Mouse (Mus musculus): ENCODE results near the gene Pam. TPM values are rescaled to one million over a fixed set of nuclear protein-coding genes. Genes with fewer than 3 reads are reported as not detected.

Pam gene
- polyA plus RNA-seq, 1 experiment from 2014 or later = 11.3 TPM

DNA sequence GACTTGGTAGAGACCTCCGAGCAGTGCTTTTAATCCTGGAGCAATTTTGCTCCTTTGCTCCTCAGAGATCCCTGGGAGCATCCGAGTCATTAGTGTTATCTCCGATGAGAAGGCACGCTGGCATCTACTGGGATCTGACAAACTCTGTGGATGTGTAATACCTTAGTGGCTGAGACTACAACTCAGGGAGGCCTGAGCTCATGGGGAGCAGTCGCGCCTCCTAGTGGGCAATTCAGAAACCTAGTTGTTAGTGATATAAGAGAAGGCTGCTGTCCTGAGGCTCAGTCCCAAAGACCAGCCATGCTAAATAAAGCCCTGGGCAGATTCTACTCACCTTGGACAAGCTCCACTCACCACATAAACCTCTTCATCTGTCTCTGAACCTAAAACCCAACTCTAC lies 23.4 kb downstream of the Pam start:
- H3K9me3 ChIP-seq = no peaks in the 10 kb centered on the region
- H3K27ac ChIP-seq (replicated peaks) = no peak overlapping the region
- H3K27me3 ChIP-seq (replicated peaks; ENCODE audit: low read depth, poor library complexity, severe bottlenecking) = no peaks in the 10 kb centered on the region
- DNase-seq (ENCODE audit: low spot score) = peak; percentile 36
- H3K4me3 ChIP-seq = no peak overlapping the region
- H3K4me1 ChIP-seq = peaks cover 8% of the 10 kb centered on the region; the same call in 1 of the 2 replicates
- H3K36me3 ChIP-seq (replicated peaks) = no peaks in the 10 kb centered on the region
- 52% methylated on average over 6 of the region's 6 CpGs for WGBS

DNA sequence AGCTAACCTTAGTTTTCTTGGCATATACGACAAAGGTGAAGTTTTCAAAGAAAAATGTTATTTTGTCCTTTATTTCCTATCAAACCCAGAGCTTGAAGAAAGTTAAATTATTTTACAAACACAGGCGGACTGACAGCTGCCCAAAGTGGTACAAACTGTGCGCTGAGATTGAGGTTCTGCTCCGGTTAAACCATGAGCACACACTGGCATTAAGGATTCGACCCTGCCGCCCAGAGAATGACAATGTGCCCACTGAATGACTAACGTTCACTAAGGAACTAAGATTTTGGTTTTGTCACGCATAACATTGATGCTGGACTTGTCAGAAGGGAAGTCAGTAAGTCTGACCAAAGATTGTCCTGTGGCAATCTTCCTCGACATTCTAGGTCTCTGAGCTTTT lies 24.0 kb downstream of the Pam start:
- Histone ChIP-seq H3K9me3 (no peaks in the 10 kb centered on the region), H3K4me1 (peaks cover 8% of the 10 kb centered on the region; the same call in 1 of the 2 replicates), H3K36me3 (replicated peaks) (no peaks in the 10 kb centered on the region), H3K27me3 (replicated peaks; ENCODE audit: low read depth, poor library complexity, severe bottlenecking) (no peaks in the 10 kb centered on the region), H3K4me3 (no peak overlapping the region), H3K27ac (replicated peaks) (no peak overlapping the region)
- no peak for DNase-seq (ENCODE audit: low spot score)
- WGBS = 91% methylated on average over 9 of the region's 9 CpGs

- H3K36me3 ChIP-seq (replicated peaks) = no peaks in the 10 kb centered on the region
- no peak overlapping the region for H3K27ac ChIP-seq (replicated peaks)
- no peak for DNase-seq (ENCODE audit: low spot score)
- H3K9me3 ChIP-seq = no peaks in the 10 kb centered on the region
- WGBS = 77% methylated on average over 5 of the region's 5 CpGs
- peaks cover 8% of the 10 kb centered on the region; the same call in 1 of the 2 replicates for H3K4me1 ChIP-seq
- H3K27me3 ChIP-seq (replicated peaks; ENCODE audit: low read depth, poor library complexity, severe bottlenecking) = no peaks in the 10 kb centered on the region
- no peak overlapping the region for H3K4me3 ChIP-seq
Measured at GRCm38 (mm10) chr1:98070743-98071325, 24.6 kb downstream of the Pam start.

DNA sequence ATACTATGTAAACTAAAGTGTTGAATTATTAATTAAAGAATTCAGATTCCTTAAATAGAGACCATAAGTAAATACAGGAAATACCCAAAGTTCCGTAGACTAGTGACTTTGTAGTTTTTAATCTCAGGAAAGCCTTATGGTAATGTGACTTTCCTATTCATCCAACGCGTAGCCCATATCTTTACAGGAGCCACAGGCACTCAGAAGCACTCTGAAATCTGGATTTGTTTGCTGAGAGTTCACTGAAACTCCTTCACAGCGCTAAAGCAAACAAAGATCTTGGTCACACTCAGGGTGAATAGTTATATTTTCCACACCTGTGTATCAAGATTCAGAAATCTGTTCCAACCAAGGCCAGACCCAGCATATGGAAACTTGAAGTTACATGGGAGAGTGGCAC lies 27.3 kb downstream of the Pam start:
- Histone ChIP-seq H3K4me3 (no peak overlapping the region), H3K27ac (replicated peaks) (no peak overlapping the region), H3K36me3 (replicated peaks) (no peaks in the 10 kb centered on the region), H3K4me1 (peaks cover 5% of the 10 kb centered on the region; the same call in 1 of the 2 replicates), H3K27me3 (replicated peaks; ENCODE audit: low read depth, poor library complexity, severe bottlenecking) (no peaks in the 10 kb centered on the region), H3K9me3 (no peaks in the 10 kb centered on the region)
- DNase-seq (ENCODE audit: low spot score) = no peak
- 92% methylated on average over 4 of the region's 4 CpGs for WGBS

DNA sequence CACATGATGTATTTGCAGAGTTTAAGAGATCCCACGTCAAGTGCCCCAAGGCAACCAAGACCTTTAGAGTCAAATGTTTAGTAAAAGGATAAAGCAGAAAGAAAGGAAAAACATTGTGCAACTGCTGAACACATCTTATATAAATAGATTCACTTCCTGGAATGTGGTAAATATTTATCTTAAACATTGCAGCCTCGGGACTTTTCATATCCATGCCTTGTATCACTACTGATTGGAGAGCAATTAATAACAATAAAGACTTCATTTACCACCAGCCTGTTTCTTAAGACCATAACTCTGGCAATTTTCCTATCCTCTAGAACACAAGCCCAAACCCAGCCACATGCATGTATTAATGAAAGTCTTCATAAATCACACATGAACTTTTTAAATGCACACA lies 33.4 kb downstream of the Pam start:
- Histone ChIP-seq H3K9me3 (no peaks in the 10 kb centered on the region), H3K4me3 (no peak overlapping the region), H3K27me3 (replicated peaks; ENCODE audit: low read depth, poor library complexity, severe bottlenecking) (no peaks in the 10 kb centered on the region), H3K36me3 (replicated peaks) (no peaks in the 10 kb centered on the region), H3K27ac (replicated peaks) (no peak overlapping the region), H3K4me1 (no peaks in the 10 kb centered on the region; the same call in 1 of the 2 replicates)
- 42% methylated on average over 2 of the region's 2 CpGs for WGBS
- DNase-seq (ENCODE audit: low spot score) = no peak

DNA sequence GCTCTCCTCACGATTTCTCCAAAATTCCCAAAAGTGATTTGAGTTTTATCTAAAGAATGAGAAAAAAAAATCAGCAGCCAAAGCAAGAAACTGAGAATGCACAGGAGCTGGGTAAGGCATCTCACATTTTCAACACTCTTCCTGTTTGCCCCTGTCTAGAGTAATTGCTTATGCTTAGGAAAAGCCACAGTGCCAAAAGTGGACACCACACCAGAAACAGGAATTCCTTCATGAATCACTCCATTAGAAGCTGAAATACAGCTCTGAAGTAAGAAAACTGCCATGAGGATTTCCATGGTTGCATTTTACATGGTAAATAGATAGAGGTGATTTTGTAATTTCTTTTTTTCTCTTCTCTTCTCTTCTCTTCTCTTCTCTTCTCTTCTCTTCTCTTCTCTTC lies 36.0 kb downstream of the Pam start:
- no peak for DNase-seq (ENCODE audit: low spot score)
- WGBS = 95% methylated on average over 1 of the region's 1 CpGs
- Histone ChIP-seq H3K4me1 (no peaks in the 10 kb centered on the region; the same call in 1 of the 2 replicates), H3K9me3 (no peaks in the 10 kb centered on the region), H3K27ac (replicated peaks) (no peak overlapping the region), H3K36me3 (replicated peaks) (no peaks in the 10 kb centered on the region), H3K4me3 (no peak overlapping the region), H3K27me3 (replicated peaks; ENCODE audit: low read depth, poor library complexity, severe bottlenecking) (no peaks in the 10 kb centered on the region)

DNA sequence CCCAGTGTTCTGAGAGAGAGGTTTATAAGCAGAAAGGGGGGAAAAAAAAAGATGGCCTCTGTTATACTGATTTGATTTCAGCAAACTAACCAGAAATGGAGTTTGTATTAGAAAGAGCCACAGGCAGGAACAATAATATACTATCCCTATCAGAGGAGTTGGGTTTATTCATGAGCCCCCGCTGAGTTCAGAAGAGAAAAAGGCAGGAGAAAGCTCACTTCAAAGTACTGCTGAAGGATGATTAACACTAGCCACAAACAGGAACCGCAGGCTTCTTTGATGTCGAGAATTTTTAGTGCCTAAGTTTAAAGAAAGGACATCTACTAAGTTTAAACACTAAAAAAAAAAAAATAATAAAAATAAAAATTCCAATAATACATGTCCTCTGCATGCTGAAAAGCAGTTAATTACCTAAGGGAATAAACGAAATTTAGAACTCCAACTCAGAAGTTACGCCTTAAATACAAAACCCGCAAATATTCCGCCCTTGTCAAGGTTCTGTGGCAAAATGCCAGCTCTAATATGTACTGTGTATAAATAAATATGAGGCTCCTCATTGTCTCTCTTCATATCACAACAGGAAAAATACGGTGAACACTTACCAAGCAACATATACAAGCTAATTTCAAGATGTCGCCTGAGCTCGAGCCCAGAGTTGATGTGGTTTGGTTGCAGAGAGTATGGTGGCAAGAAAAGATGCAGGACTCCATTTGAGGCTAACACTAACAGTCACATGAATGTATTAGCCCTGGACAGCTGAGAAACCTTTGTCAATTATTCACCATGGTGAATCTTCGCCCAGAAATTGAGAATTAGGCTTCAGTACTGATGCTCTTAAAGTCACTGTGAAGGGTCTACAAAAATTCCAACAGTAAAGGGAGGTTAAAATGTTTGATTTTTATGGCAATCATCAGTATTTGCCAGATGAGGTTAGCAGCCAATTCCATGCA lies 38.2 kb downstream of the Pam start:
- Histone ChIP-seq H3K9me3 (no peaks in the 10 kb centered on the region), H3K4me3 (no peak overlapping the region), H3K27ac (replicated peaks) (no peak overlapping the region), H3K27me3 (replicated peaks; ENCODE audit: low read depth, poor library complexity, severe bottlenecking) (no peaks in the 10 kb centered on the region), H3K36me3 (replicated peaks) (no peaks in the 10 kb centered on the region), H3K4me1 (peaks cover 4% of the 10 kb centered on the region; the same call in 1 of the 2 replicates)
- 74% methylated on average over 11 of the region's 11 CpGs for WGBS
- no peak for DNase-seq (ENCODE audit: low spot score)

- peaks cover 4% of the 10 kb centered on the region; the same call in 1 of the 2 replicates for H3K4me1 ChIP-seq
- no peak overlapping the region for H3K27ac ChIP-seq (replicated peaks)
- WGBS = 86% methylated on average over 6 of the region's 6 CpGs
- no peaks in the 10 kb centered on the region for H3K9me3 ChIP-seq
- H3K36me3 ChIP-seq (replicated peaks) = no peaks in the 10 kb centered on the region
- H3K4me3 ChIP-seq = no peak overlapping the region
- no peaks in the 10 kb centered on the region for H3K27me3 ChIP-seq (replicated peaks; ENCODE audit: low read depth, poor library complexity, severe bottlenecking)
- no peak for DNase-seq (ENCODE audit: low spot score)
Measured at GRCm38 (mm10) chr1:98056277-98056676, 39.2 kb downstream of the Pam start.

DNA sequence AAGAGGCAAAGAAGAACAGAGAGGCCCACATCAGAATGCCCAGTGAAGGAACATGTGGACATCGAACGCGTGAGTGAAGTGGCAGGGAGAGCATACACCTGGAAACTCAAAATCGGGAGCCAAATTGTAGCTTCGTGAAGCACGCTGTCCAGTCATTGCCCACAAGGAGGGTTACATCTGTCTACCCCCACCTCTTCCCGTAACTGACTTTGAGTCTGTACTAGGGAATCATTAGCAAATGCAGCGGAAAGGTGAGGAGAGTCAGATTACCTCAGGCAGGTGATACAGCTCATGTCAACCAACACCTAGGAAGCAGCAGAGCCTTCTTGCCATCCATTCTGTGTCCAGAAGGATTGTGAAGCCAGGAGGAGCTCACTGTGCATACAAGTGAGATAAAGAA lies 39.9 kb downstream of the Pam start:
- Histone ChIP-seq H3K27me3 (replicated peaks; ENCODE audit: low read depth, poor library complexity, severe bottlenecking) (no peaks in the 10 kb centered on the region), H3K36me3 (replicated peaks) (no peaks in the 10 kb centered on the region), H3K4me1 (peaks cover 6% of the 10 kb centered on the region; the same call in 1 of the 2 replicates), H3K4me3 (no peak overlapping the region), H3K27ac (replicated peaks) (no peak overlapping the region), H3K9me3 (no peaks in the 10 kb centered on the region)
- no peak for DNase-seq (ENCODE audit: low spot score)
- 90% methylated on average over 8 of the region's 8 CpGs for WGBS

- no peak for DNase-seq (ENCODE audit: low spot score)
- WGBS = 16% methylated on average over 3 of the region's 3 CpGs
- H3K27me3 ChIP-seq (replicated peaks; ENCODE audit: low read depth, poor library complexity, severe bottlenecking) = no peaks in the 10 kb centered on the region
- H3K4me3 ChIP-seq = no peak overlapping the region
- H3K4me1 ChIP-seq = peaks cover 10% of the 10 kb centered on the region; the same call in 1 of the 2 replicates
- no peak overlapping the region for H3K27ac ChIP-seq (replicated peaks)
- no peaks in the 10 kb centered on the region for H3K36me3 ChIP-seq (replicated peaks)
- no peaks in the 10 kb centered on the region for H3K9me3 ChIP-seq
Measured at GRCm38 (mm10) chr1:98053994-98054393, 41.5 kb downstream of the Pam start.

DNA sequence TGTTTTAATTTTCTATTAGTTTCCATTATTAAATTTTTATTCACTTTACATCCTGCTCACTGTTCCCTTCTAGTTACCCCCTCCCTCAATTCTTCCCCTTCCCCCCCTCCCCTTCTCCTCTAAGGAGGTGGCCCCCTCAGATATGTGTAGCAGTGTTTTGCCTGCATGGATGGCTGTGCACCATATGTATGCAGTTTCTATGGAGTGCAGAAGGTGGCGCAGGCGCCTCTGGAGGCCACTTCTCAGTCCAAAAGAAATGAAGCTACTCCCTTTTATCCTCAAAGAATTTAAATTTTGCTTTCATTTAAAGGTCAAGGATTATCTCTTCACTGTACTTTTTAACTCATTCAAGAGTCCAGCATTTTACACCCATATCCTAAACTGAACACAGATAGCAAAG lies 42.0 kb downstream of the Pam start:
- Histone ChIP-seq H3K4me1 (peaks cover 12% of the 10 kb centered on the region; the same call in 1 of the 2 replicates), H3K9me3 (no peaks in the 10 kb centered on the region), H3K27ac (replicated peaks) (no peak overlapping the region), H3K36me3 (replicated peaks) (no peaks in the 10 kb centered on the region), H3K27me3 (replicated peaks; ENCODE audit: low read depth, poor library complexity, severe bottlenecking) (no peaks in the 10 kb centered on the region), H3K4me3 (no peak overlapping the region)
- whole genome bisulfite sequencing = 77% methylated on average over 2 of the region's 2 CpGs
- DNase-seq (ENCODE audit: low spot score) = no peak

DNA sequence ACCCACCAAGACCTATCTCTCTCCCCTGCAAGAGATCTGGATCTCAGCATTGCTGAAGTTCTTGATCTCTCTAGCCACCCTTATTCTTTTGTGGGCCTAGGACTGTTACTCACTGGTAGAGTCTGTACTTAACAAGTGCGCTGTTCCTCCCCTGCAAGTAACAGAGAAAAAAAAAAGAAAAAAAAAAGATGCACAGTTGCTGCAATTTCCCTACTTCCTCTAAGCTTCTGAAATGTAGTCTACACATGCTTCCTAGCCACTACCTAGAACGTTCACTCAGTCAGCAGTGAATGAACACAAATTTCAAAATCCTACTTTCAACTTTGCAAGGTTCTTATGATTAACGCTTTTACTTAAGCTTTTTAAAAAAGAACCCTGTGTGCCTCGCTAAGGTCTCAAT lies 42.7 kb downstream of the Pam start:
- DNase-seq (ENCODE audit: low spot score) = no peak
- Histone ChIP-seq H3K27ac (replicated peaks) (no peak overlapping the region), H3K9me3 (no peaks in the 10 kb centered on the region), H3K27me3 (replicated peaks; ENCODE audit: low read depth, poor library complexity, severe bottlenecking) (no peaks in the 10 kb centered on the region), H3K4me1 (peaks cover 19% of the 10 kb centered on the region), H3K4me3 (no peak overlapping the region), H3K36me3 (replicated peaks) (no peaks in the 10 kb centered on the region)
- 94% methylated on average over 4 of the region's 4 CpGs for WGBS

- Histone ChIP-seq H3K27me3 (replicated peaks; ENCODE audit: low read depth, poor library complexity, severe bottlenecking) (no peaks in the 10 kb centered on the region), H3K9me3 (no peaks in the 10 kb centered on the region), H3K27ac (replicated peaks) (no peak overlapping the region), H3K4me3 (no peak overlapping the region), H3K4me1 (peaks cover 31% of the 10 kb centered on the region), H3K36me3 (replicated peaks) (no peaks in the 10 kb centered on the region)
- WGBS = 44% methylated on average over 3 of the region's 3 CpGs
- DNase-seq (ENCODE audit: low spot score) = peak; percentile 15
Measured at GRCm38 (mm10) chr1:98051039-98051438, 44.4 kb downstream of the Pam start.

All from embryonic facial prominence, embryonic 10.5 days (tissue).